In genomic region chr5:118569606-118570580, GRCm38 (mm10) we compare ENCODE assay signal across 18 mouse cellular contexts. TPM values are rescaled to one million over a fixed set of nuclear protein-coding genes. Genes with fewer than 3 reads are reported as not detected.
DNase-seq lines count a peak whose midpoint lies in the region; ATAC-seq and TF ChIP-seq lines count a peak whose summit lies in the region.
"Had no signal": no experiment of that assay in that cellular context is flagged by ENCODE, and none has a peak within 500 bp of the region (broad histone marks: within the 10 kb centered on the region; RNA-seq: fewer than 3 reads in every experiment).

No protein-coding gene starts in this region.

- no peak for ATAC-seq in embryonic facial prominence, embryonic 14.5 days (ENCODE audit: low read depth)
- ATAC-seq in frontal cortex, adult (ENCODE audit: low TSS enrichment): no peak
- ATAC-seq: Patski had no signal

- TF ChIP-seq POLR2A in brain, embryonic 14.5 days (IDR thresholded peaks at IDR 0.05; ENCODE audit: borderline replicate concordance, extremely low read depth, insufficient read depth, insufficient read length, poor library complexity, severe bottlenecking): no peak
- TF ChIP-seq POLR2A in thymus, adult 2 months (IDR thresholded peaks at IDR 0.05; ENCODE audit: control insufficient read depth, extremely low read depth, insufficient read depth, low read length, poor library complexity): no peak

- H3K36me3 ChIP-seq in embryonic facial prominence, embryonic 14.5 days (ENCODE audit: control insufficient read depth, insufficient read depth, low read length): no peaks in the 10 kb centered on the region
- H3K36me3 ChIP-seq in embryonic facial prominence, embryonic 10.5 days (replicated peaks): no peaks in the 10 kb centered on the region
- no peaks in the 10 kb centered on the region for H3K36me3 ChIP-seq in thymus, adult 2 months (ENCODE audit: control insufficient read depth, insufficient read depth, low read length)
- H3K36me3 ChIP-seq: hindbrain, embryonic 10.5 days; midbrain, embryonic 10.5 days had no signal

- no peak for TF ChIP-seq CTCF in layer of hippocampus, adult 2 months (conservative IDR thresholded peaks at IDR 0.05)
- no peak for TF ChIP-seq CTCF in brain, embryonic 14.5 days (IDR thresholded peaks at IDR 0.05; ENCODE audit: borderline replicate concordance, extremely low read depth, insufficient read depth, insufficient read length)
- TF ChIP-seq CTCF in thymus, adult 2 months (IDR thresholded peaks at IDR 0.05; ENCODE audit: borderline replicate concordance, control insufficient read depth, extremely low read depth, insufficient read depth, low read length, poor library complexity): no peak

- WGBS in embryonic facial prominence, embryonic 14.5 days: 66% methylated on average over 20 of the region's 20 CpGs
- 71% methylated on average over 20 of the region's 20 CpGs for WGBS in embryonic facial prominence, embryonic 10.5 days
- WGBS in thymus, adult 2 months: 52% methylated on average over 20 of the region's 20 CpGs

- DNase-seq in embryonic facial prominence, embryonic 14.5 days (ENCODE audit: low spot score): no peak
- DNase-seq in embryonic facial prominence, embryonic 10.5 days (ENCODE audit: low spot score): no peak
- DNase-seq in layer of hippocampus, adult 2 months (ENCODE audit: low spot score in 2 of 2): no peak
- no peak for DNase-seq in layer of hippocampus, adult 8-10 months (ENCODE audit: low spot score in 2 of 2)
- peak; percentile 74 for DNase-seq in brain, embryonic 14.5 days (ENCODE audit: low read depth)
- DNase-seq in thymus, adult 2 months: peak; percentile 51
- no peak for DNase-seq in left cerebral cortex, adult 9 months (ENCODE audit: low spot score in 2 of 2)
- DNase-seq: cerebellum, adult 9-11 months; gastrocnemius, postnatal 25 days; kidney, adult 2 months; kidney, postnatal 36 days; layer of hippocampus, postnatal 36 days; lung, postnatal 10 days; right cerebral cortex, adult 18-20 months had no signal

- no peaks in the 10 kb centered on the region for H3K9me3 ChIP-seq in embryonic facial prominence, embryonic 14.5 days (ENCODE audit: control insufficient read depth, low read length)
- no peaks in the 10 kb centered on the region for H3K9me3 ChIP-seq in embryonic facial prominence, embryonic 10.5 days
- H3K9me3 ChIP-seq: hindbrain, embryonic 10.5 days; midbrain, embryonic 10.5 days had no signal

- 0 out of 2 replicates have a peak overlapping the region, but pooled peaks have one; percentile 11 for H3K9ac ChIP-seq in embryonic facial prominence, embryonic 14.5 days (ENCODE audit: low read depth, low read length)

- no peak overlapping the region for H3K27ac ChIP-seq in embryonic facial prominence, embryonic 14.5 days (replicated peaks; ENCODE audit: low read depth, low read length)
- H3K27ac ChIP-seq in embryonic facial prominence, embryonic 10.5 days (replicated peaks): no peak overlapping the region
- H3K27ac ChIP-seq in layer of hippocampus, adult 2 months: peak overlapping the region; percentile 5; the same call in 1 of the 2 replicates
- H3K27ac ChIP-seq in thymus, adult 2 months (ENCODE audit: control insufficient read depth, insufficient read depth, low read length): peak overlapping the region; percentile 16; the same call in 1 of the 2 replicates

- H3K27me3 ChIP-seq in embryonic facial prominence, embryonic 14.5 days (replicated peaks; ENCODE audit: control insufficient read depth, insufficient read depth, low read length): no peaks in the 10 kb centered on the region
- no peaks in the 10 kb centered on the region for H3K27me3 ChIP-seq in embryonic facial prominence, embryonic 10.5 days (replicated peaks; ENCODE audit: low read depth, poor library complexity, severe bottlenecking)
- H3K27me3 ChIP-seq in thymus, adult 2 months (ENCODE audit: control insufficient read depth, insufficient read depth, low read length): no peaks in the 10 kb centered on the region
- H3K27me3 ChIP-seq: Patski had no signal

- H3K4me3 ChIP-seq in embryonic facial prominence, embryonic 14.5 days (ENCODE audit: low read depth, low read length): no peak overlapping the region
- H3K4me3 ChIP-seq in embryonic facial prominence, embryonic 10.5 days: no peak overlapping the region
- H3K4me3 ChIP-seq in layer of hippocampus, adult 2 months: no peak overlapping the region
- H3K4me3 ChIP-seq in thymus, adult 2 months (ENCODE audit: control insufficient read depth, insufficient read depth, low read length): no peak overlapping the region
- H3K4me3 ChIP-seq: hindbrain, embryonic 10.5 days; midbrain, embryonic 10.5 days had no signal

- H3K4me2 ChIP-seq in embryonic facial prominence, embryonic 14.5 days (ENCODE audit: low read depth, low read length): no peak overlapping the region

- H3K4me1 ChIP-seq in embryonic facial prominence, embryonic 14.5 days (ENCODE audit: control insufficient read depth, insufficient read depth, low read length): peaks cover 43% of the 10 kb centered on the region
- H3K4me1 ChIP-seq in embryonic facial prominence, embryonic 10.5 days: peaks cover 95% of the 10 kb centered on the region
- peaks cover 44% of the 10 kb centered on the region for H3K4me1 ChIP-seq in thymus, adult 2 months (replicated peaks; ENCODE audit: control insufficient read depth, insufficient read depth, low read length)

RNA-seq across cellular contexts. Expression of gene Med13l, which starts 9.4 kb away (rescaled TPM):
- 15.7 and 16.5 TPM in 2 replicates for polyA plus RNA-seq in embryonic facial prominence, embryonic 14.5 days (2014; fragmentation: Nextera tagmentation; extraction: Ambion mirVana)
- 11.5 and 11.6 TPM in 2 replicates for polyA plus RNA-seq in embryonic facial prominence, embryonic 10.5 days (2016; fragmentation: Nextera tagmentation; extraction: Ambion mirVana)
- 100 to 1,000 TPM; 121 to 128 TPM for total RNA-seq in layer of hippocampus, adult 2 months (2021)
- 100 to 1,000 TPM in 3 of 4 experiments, 10 to 100 TPM in 1; 94.9 to 137 (median 109) TPM for total RNA-seq in layer of hippocampus, adult 8-10 months (2022)
- 15.5 and 25.9 TPM in 2 replicates for polyA plus RNA-seq in brain, embryonic 14.5 days (2012; rRNA removed)
- 42.8 and 58.3 TPM in 2 replicates for polyA plus RNA-seq in thymus, adult 2 months (2012; rRNA removed)

Comparison
In these comparisons a context has a peak if more than half of its experiments do, and no peak if none do; other contexts are left out.
1. DNase-seq: peak in brain, embryonic 14.5 days (single experiment) and thymus, adult 2 months (single experiment); none in embryonic facial prominence, embryonic 14.5 days (single experiment), embryonic facial prominence, embryonic 10.5 days (single experiment), layer of hippocampus, adult 2 months (0 of 2), layer of hippocampus, adult 8-10 months (0 of 2) and left cerebral cortex, adult 9 months (0 of 2).
2. H3K27ac ChIP-seq: peak in layer of hippocampus, adult 2 months (single experiment) and thymus, adult 2 months (single experiment); none in embryonic facial prominence, embryonic 14.5 days (single experiment) and embryonic facial prominence, embryonic 10.5 days (single experiment).